Mouse (Mus musculus) forebrain, embryonic 16.5 days (tissue): ENCODE measurements around the gene Tmcc3. TPM values are rescaled to one million over a fixed set of nuclear protein-coding genes. Genes with fewer than 3 reads are reported as not detected.

ENCODE experiments used
- ATAC-seq: fragments of 200-750 bp; cut with Nextera tagmentation; 2 replicates; pipeline ENCODE4 v1.8.0; 2017; ENCODE audit warnings: mild to moderate bottlenecking, moderate library complexity
- H3K27ac ChIP-seq: fragments of 300-500 bp; sonication (generic); 2 replicates; pipeline ENCODE4 v1.5.1; 2014; ENCODE audit warnings: low read length, control low read depth
- H3K27me3 ChIP-seq: fragments of 300-500 bp; sonication (generic); replicated peaks from 2 replicates; pipeline ENCODE4 v1.6.1; 2014; ENCODE audit warnings: low read length; ENCODE audit not compliant: control insufficient read depth, insufficient read depth
- H3K36me3 ChIP-seq: fragments of 300-500 bp; sonication (generic); 2 replicates; pipeline ENCODE4 v1.6.1; 2014; ENCODE audit not compliant: control insufficient read depth, insufficient read depth
- H3K4me1 ChIP-seq: fragments of 300-500 bp; sonication (generic); replicated peaks from 2 replicates; pipeline ENCODE4 v1.6.1; 2014; ENCODE audit warnings: low read length; ENCODE audit not compliant: control insufficient read depth, insufficient read depth
- H3K4me2 ChIP-seq: fragments of 300-500 bp; sonication (generic); 2 replicates; pipeline ENCODE4 v1.6.1; 2014; ENCODE audit warnings: mild to moderate bottlenecking, low read length, control low read depth
- H3K4me3 ChIP-seq: fragments of 300-500 bp; sonication (generic); replicated peaks from 2 replicates; pipeline ENCODE4 v1.5.1; 2014; ENCODE audit warnings: mild to moderate bottlenecking, low read length, control low read depth
- H3K9ac ChIP-seq: fragments of 300-500 bp; sonication (generic); replicated peaks from 2 replicates; pipeline ENCODE4 v1.6.1; 2014; ENCODE audit warnings: low read depth, low read length, control low read depth
- H3K9me3 ChIP-seq: fragments of 300-500 bp; sonication (generic); 2 replicates; pipeline ENCODE4 v1.6.1; 2016; ENCODE audit warnings: low read length; ENCODE audit not compliant: control insufficient read depth
- WGBS: fragments of 180-500 bp; shearing (Covaris S2); extraction: QIAGEN DNeasy Blood & Tissue Kit; methylation state at CpG from one replicate; pipeline ENCODE4 v1.1.7; 2014; 5-methylcytosine and 5-hydroxymethylcytosine counted together
- polyA plus RNA-seq: library from polyadenylated mRNA; unstranded; fragments of >200 nt; fragmentation: Nextera tagmentation; extraction: Ambion mirVana; gene quantifications from 2 replicates; pipeline ENCODE4 v1.2.1, GENCODE M21; 2015

Gene Tmcc3
- polyA plus RNA-seq, 1 experiment from 2014 or later: 6.8 TPM

GRCm38 (mm10) chr10:94571927-94572620 lies 260.3 kb downstream of the Tmcc3 start:
- no peak overlapping the region for H3K9ac ChIP-seq
- no peak overlapping the region for H3K4me3 ChIP-seq
- H3K4me2 ChIP-seq: no peak overlapping the region
- no peaks in the 10 kb centered on the region for H3K27me3 ChIP-seq
- H3K4me1 ChIP-seq: no peaks in the 10 kb centered on the region
- no peaks in the 10 kb centered on the region for H3K36me3 ChIP-seq
- H3K27ac ChIP-seq: no peak overlapping the region
- ATAC-seq: no peak
- H3K9me3 ChIP-seq: no peaks in the 10 kb centered on the region
- 81% methylated on average over 9 of the region's 9 CpGs for WGBS

GRCm38 (mm10) chr10:94572772-94573171 lies 261.0 kb downstream of the Tmcc3 start:
- Histone ChIP-seq H3K36me3 (no peaks in the 10 kb centered on the region), H3K4me3 (no peak overlapping the region), H3K27ac (no peak overlapping the region), H3K9me3 (no peaks in the 10 kb centered on the region), H3K9ac (no peak overlapping the region), H3K4me1 (no peaks in the 10 kb centered on the region), H3K27me3 (no peaks in the 10 kb centered on the region), H3K4me2 (no peak overlapping the region)
- ATAC-seq: no peak
- 63% methylated on average over 12 of the region's 12 CpGs for WGBS

GRCm38 (mm10) chr10:94574451-94575333 lies 262.9 kb downstream of the Tmcc3 start:
- 89% methylated on average over 13 of the region's 13 CpGs for WGBS
- no peaks in the 10 kb centered on the region for H3K27me3 ChIP-seq
- no peak overlapping the region for H3K4me2 ChIP-seq
- H3K36me3 ChIP-seq: no peaks in the 10 kb centered on the region
- H3K4me3 ChIP-seq: no peak overlapping the region
- H3K27ac ChIP-seq: no peak overlapping the region
- no peaks in the 10 kb centered on the region for H3K9me3 ChIP-seq
- no peak for ATAC-seq
- H3K9ac ChIP-seq: no peak overlapping the region
- H3K4me1 ChIP-seq: no peaks in the 10 kb centered on the region

- H3K4me1 ChIP-seq: no peaks in the 10 kb centered on the region
- no peaks in the 10 kb centered on the region for H3K27me3 ChIP-seq
- H3K36me3 ChIP-seq: no peaks in the 10 kb centered on the region
- H3K4me2 ChIP-seq: no peak overlapping the region
- no peak overlapping the region for H3K27ac ChIP-seq
- 58% methylated on average over 8 of the region's 8 CpGs for WGBS
- no peak overlapping the region for H3K9ac ChIP-seq
- no peak overlapping the region for H3K4me3 ChIP-seq
- no peak for ATAC-seq
- H3K9me3 ChIP-seq: no peaks in the 10 kb centered on the region
Observed at GRCm38 (mm10) chr10:94575958-94576357, 264.2 kb downstream of the Tmcc3 start.

- WGBS: 87% methylated on average over 15 of the region's 15 CpGs
- no peaks in the 10 kb centered on the region for H3K36me3 ChIP-seq
- H3K27ac ChIP-seq: no peak overlapping the region
- H3K4me1 ChIP-seq: peaks cover 2% of the 10 kb centered on the region
- no peaks in the 10 kb centered on the region for H3K9me3 ChIP-seq
- ATAC-seq: no peak
- H3K4me2 ChIP-seq: no peak overlapping the region
- no peaks in the 10 kb centered on the region for H3K27me3 ChIP-seq
- H3K9ac ChIP-seq: no peak overlapping the region
- H3K4me3 ChIP-seq: no peak overlapping the region
Observed at GRCm38 (mm10) chr10:94578870-94579269, 267.1 kb downstream of the Tmcc3 start.

GRCm38 (mm10) chr10:94581384-94581783 lies 269.6 kb downstream of the Tmcc3 start:
- Histone ChIP-seq H3K36me3 (no peaks in the 10 kb centered on the region), H3K4me3 (no peak overlapping the region), H3K27ac (no peak overlapping the region), H3K27me3 (no peaks in the 10 kb centered on the region), H3K4me2 (no peak overlapping the region), H3K9ac (no peak overlapping the region), H3K9me3 (no peaks in the 10 kb centered on the region), H3K4me1 (peaks cover 18% of the 10 kb centered on the region)
- 94% methylated on average over 3 of the region's 3 CpGs for WGBS
- ATAC-seq: no peak

GRCm38 (mm10) chr10:94583714-94584113 lies 272.0 kb downstream of the Tmcc3 start:
- H3K27ac ChIP-seq: no peak overlapping the region
- no peak for ATAC-seq
- H3K9ac ChIP-seq: no peak overlapping the region
- no peaks in the 10 kb centered on the region for H3K27me3 ChIP-seq
- H3K9me3 ChIP-seq: no peaks in the 10 kb centered on the region
- H3K4me3 ChIP-seq: no peak overlapping the region
- no peak overlapping the region for H3K4me2 ChIP-seq
- no peaks in the 10 kb centered on the region for H3K36me3 ChIP-seq
- H3K4me1 ChIP-seq: peaks cover 18% of the 10 kb centered on the region
- 75% methylated on average over 4 of the region's 4 CpGs for WGBS

- H3K4me1 ChIP-seq: peaks cover 18% of the 10 kb centered on the region
- no peaks in the 10 kb centered on the region for H3K27me3 ChIP-seq
- H3K9ac ChIP-seq: no peak overlapping the region
- 0 out of 2 replicates have a peak overlapping the region, but pooled peaks have one; percentile 2 for H3K4me3 ChIP-seq
- peak overlapping the region; percentile 54 for H3K27ac ChIP-seq
- H3K4me2 ChIP-seq: peak overlapping the region; percentile 39
- WGBS: 7% methylated on average over 17 of the region's 17 CpGs
- no peaks in the 10 kb centered on the region for H3K36me3 ChIP-seq
- peak; percentile 80 for ATAC-seq
- H3K9me3 ChIP-seq: no peaks in the 10 kb centered on the region
Observed at GRCm38 (mm10) chr10:94584851-94585359, 273.2 kb downstream of the Tmcc3 start.

GRCm38 (mm10) chr10:94585819-94586218 lies 274.1 kb downstream of the Tmcc3 start:
- no peak overlapping the region for H3K27ac ChIP-seq

More at GRCm38 (mm10) chr10:94585819-94586218, 274.1 kb downstream of the Tmcc3 start:
- Histone ChIP-seq H3K4me1 (peaks cover 18% of the 10 kb centered on the region), H3K9me3 (no peaks in the 10 kb centered on the region), H3K9ac (no peak overlapping the region), H3K4me3 (no peak overlapping the region), H3K4me2 (no peak overlapping the region), H3K36me3 (no peaks in the 10 kb centered on the region), H3K27me3 (no peaks in the 10 kb centered on the region)
- WGBS: 78% methylated on average over 8 of the region's 8 CpGs
- ATAC-seq: no peak
